Mouse (Mus musculus) small intestine, adult 2 months (tissue): ENCODE data around the gene Coro1b.
A peak's percentile ranks its signal among the peaks of the same experiment; 100 is the strongest.

Experiments used
- CTCF ChIP-seq: fragments of 200-500 bp; IDR thresholded peaks from 2 replicates; pipeline ENCODE4 v1.5.1; 2012; ENCODE audit warnings: low read depth, mild to moderate bottlenecking, control low read depth, inconsistent platforms, low read length, moderate library complexity, mixed read lengths; ENCODE audit not compliant: insufficient replicate concordance, insufficient read length; ENCODE audit errors: extremely low read depth
- POLR2A ChIP-seq: fragments of 200-500 bp; IDR thresholded peaks from 2 replicates; pipeline ENCODE4 v1.6.1; 2012; ENCODE audit warnings: low read depth, mild to moderate bottlenecking, control low read depth, inconsistent platforms, low read length, moderate library complexity

- TF ChIP-seq CTCF (peak; percentile 68), POLR2A (peak; percentile 61)
These were observed 22.4 kb upstream of the Coro1b start, which contains the start of gene Aip for GRCm38 (mm10) chr19:4125741-4126696.
